Mouse (Mus musculus) hindbrain, embryonic 12.5 days (tissue): ENCODE data around the gene Golga5. TPM values are rescaled to one million over a fixed set of nuclear protein-coding genes. Genes with fewer than 3 reads are reported as not detected.

ENCODE experiments used
- ATAC-seq: fragments of 200-750 bp; cut with Nextera tagmentation; 2 replicates; pipeline ENCODE4 v1.8.0; 2017; ENCODE audit warnings: moderate TSS enrichment; ENCODE audit not compliant: low FRiP score
- H3K27ac ChIP-seq: fragments of 300-500 bp; sonication (generic); 2 replicates; pipeline ENCODE4 v1.5.1; 2016; ENCODE audit warnings: mild to moderate bottlenecking
- H3K27me3 ChIP-seq: fragments of 300-500 bp; sonication (generic); 2 replicates; pipeline ENCODE4 v1.6.1; 2016; ENCODE audit warnings: mild to moderate bottlenecking
- H3K36me3 ChIP-seq: fragments of 300-500 bp; sonication (generic); 2 replicates; pipeline ENCODE4 v1.6.1; 2016; ENCODE audit warnings: mild to moderate bottlenecking
- H3K4me1 ChIP-seq: fragments of 300-500 bp; sonication (generic); 2 replicates; pipeline ENCODE4 v1.6.1; 2016
- H3K4me2 ChIP-seq: fragments of 300-500 bp; sonication (generic); replicated peaks from 2 replicates; pipeline ENCODE4 v1.6.1; 2016; ENCODE audit warnings: mild to moderate bottlenecking
- H3K4me3 ChIP-seq: fragments of 300-500 bp; sonication (generic); 2 replicates; pipeline ENCODE4 v1.5.1; 2016; ENCODE audit warnings: mild to moderate bottlenecking
- H3K9ac ChIP-seq: fragments of 300-500 bp; sonication (generic); 2 replicates; pipeline ENCODE4 v1.6.1; 2016; ENCODE audit warnings: mild to moderate bottlenecking, moderate library complexity
- H3K9me3 ChIP-seq: fragments of 300-500 bp; sonication (generic); replicated peaks from 2 replicates; pipeline ENCODE4 v1.6.1; 2016; ENCODE audit warnings: mild to moderate bottlenecking
- WGBS: fragments of 180-500 bp; shearing (Covaris S2); methylation state at CpG from one replicate; pipeline ENCODE4 v1.1.7; 2016; 5-methylcytosine and 5-hydroxymethylcytosine counted together
- polyA plus RNA-seq: library from polyadenylated mRNA; unstranded; fragments of >200 nt; fragmentation: Nextera tagmentation; extraction: Ambion mirVana; gene quantifications from 2 replicates; pipeline ENCODE4 v1.2.1, GENCODE M21; 2016

Gene Golga5
- polyA plus RNA-seq, 1 experiment from 2014 or later: 35.6 TPM

GRCm38 (mm10) chr12:102498726-102499125 is 29.8 kb downstream of the Golga5 start:
- Histone ChIP-seq H3K27me3 (no peaks in the 10 kb centered on the region), H3K36me3 (peaks cover 41% of the 10 kb centered on the region), H3K9me3 (no peaks in the 10 kb centered on the region), H3K4me2 (no peak overlapping the region), H3K9ac (no peak overlapping the region), H3K4me1 (0 out of 2 replicates have a peak, but pooled peaks cover 3% of the 10 kb centered on the region), H3K27ac (no peak overlapping the region), H3K4me3 (no peak overlapping the region)
- ATAC-seq: no peak
- 68% methylated on average over 8 of the region's 8 CpGs for WGBS

GRCm38 (mm10) chr12:102499210-102499609 is 30.3 kb downstream of the Golga5 start:
- no peak for ATAC-seq
- peaks cover 36% of the 10 kb centered on the region for H3K36me3 ChIP-seq
- H3K27me3 ChIP-seq: no peaks in the 10 kb centered on the region
- no peak overlapping the region for H3K4me2 ChIP-seq
- no peak overlapping the region for H3K9ac ChIP-seq
- H3K27ac ChIP-seq: no peak overlapping the region
- WGBS: 89% methylated on average over 5 of the region's 5 CpGs
- no peak overlapping the region for H3K4me3 ChIP-seq
- no peaks in the 10 kb centered on the region for H3K9me3 ChIP-seq
- 0 out of 2 replicates have a peak, but pooled peaks cover 3% of the 10 kb centered on the region for H3K4me1 ChIP-seq

- Histone ChIP-seq H3K4me2 (no peak overlapping the region), H3K9ac (no peak overlapping the region), H3K36me3 (peaks cover 34% of the 10 kb centered on the region), H3K4me3 (no peak overlapping the region), H3K27ac (no peak overlapping the region), H3K27me3 (no peaks in the 10 kb centered on the region), H3K9me3 (no peaks in the 10 kb centered on the region), H3K4me1 (0 out of 2 replicates have a peak, but pooled peaks cover 3% of the 10 kb centered on the region)
- 71% methylated on average over 4 of the region's 4 CpGs for WGBS
- ATAC-seq: no peak
These were observed 30.8 kb downstream of the Golga5 start for GRCm38 (mm10) chr12:102499723-102500122.

GRCm38 (mm10) chr12:102501038-102501437 is 32.1 kb downstream of the Golga5 start:
- WGBS: 92% methylated on average over 2 of the region's 2 CpGs
- H3K9me3 ChIP-seq: no peaks in the 10 kb centered on the region
- peaks cover 25% of the 10 kb centered on the region for H3K36me3 ChIP-seq
- H3K4me3 ChIP-seq: no peak overlapping the region
- ATAC-seq: no peak
- no peak overlapping the region for H3K4me2 ChIP-seq
- no peak overlapping the region for H3K9ac ChIP-seq
- no peaks in the 10 kb centered on the region for H3K27me3 ChIP-seq
- 0 out of 2 replicates have a peak, but pooled peaks cover 3% of the 10 kb centered on the region for H3K4me1 ChIP-seq
- no peak overlapping the region for H3K27ac ChIP-seq

- Histone ChIP-seq H3K9ac (no peak overlapping the region), H3K9me3 (no peaks in the 10 kb centered on the region), H3K36me3 (peaks cover 16% of the 10 kb centered on the region), H3K4me2 (no peak overlapping the region), H3K27ac (no peak overlapping the region), H3K4me3 (no peak overlapping the region), H3K4me1 (0 out of 2 replicates have a peak, but pooled peaks cover 3% of the 10 kb centered on the region), H3K27me3 (no peaks in the 10 kb centered on the region)
- 82% methylated on average over 8 of the region's 8 CpGs for WGBS
- no peak for ATAC-seq
These were observed 33.1 kb downstream of the Golga5 start for GRCm38 (mm10) chr12:102501848-102502595.

GRCm38 (mm10) chr12:102505131-102505713 is 36.3 kb downstream of the Golga5 start:
- Histone ChIP-seq H3K9me3 (no peaks in the 10 kb centered on the region), H3K4me2 (no peak overlapping the region), H3K4me1 (0 out of 2 replicates have a peak, but pooled peaks cover 3% of the 10 kb centered on the region), H3K4me3 (no peak overlapping the region), H3K27me3 (no peaks in the 10 kb centered on the region), H3K36me3 (no peaks in the 10 kb centered on the region), H3K9ac (no peak overlapping the region), H3K27ac (no peak overlapping the region)
- 71% methylated on average over 9 of the region's 9 CpGs for WGBS
- ATAC-seq: no peak

- no peak for ATAC-seq
- no peaks in the 10 kb centered on the region for H3K27me3 ChIP-seq
- H3K4me1 ChIP-seq: 0 out of 2 replicates have a peak, but pooled peaks cover 3% of the 10 kb centered on the region
- WGBS: 93% methylated on average over 7 of the region's 7 CpGs
- H3K4me3 ChIP-seq: no peak overlapping the region
- no peak overlapping the region for H3K27ac ChIP-seq
- H3K9ac ChIP-seq: no peak overlapping the region
- H3K9me3 ChIP-seq: no peaks in the 10 kb centered on the region
- no peaks in the 10 kb centered on the region for H3K36me3 ChIP-seq
- H3K4me2 ChIP-seq: no peak overlapping the region
These were observed 37.0 kb downstream of the Golga5 start for GRCm38 (mm10) chr12:102505949-102506348.

GRCm38 (mm10) chr12:102511363-102511762 is 42.4 kb downstream of the Golga5 start:
- 34% methylated on average over 3 of the region's 3 CpGs for WGBS
- no peak overlapping the region for H3K4me3 ChIP-seq

GRCm38 (mm10) chr12:102514151-102514550 is 45.2 kb downstream of the Golga5 start:
- Histone ChIP-seq H3K36me3 (no peaks in the 10 kb centered on the region), H3K4me2 (no peak overlapping the region), H3K4me1 (peaks cover 5% of the 10 kb centered on the region), H3K27me3 (no peaks in the 10 kb centered on the region), H3K4me3 (no peak overlapping the region), H3K9me3 (no peaks in the 10 kb centered on the region), H3K9ac (no peak overlapping the region), H3K27ac (no peak overlapping the region)
- 52% methylated on average over 6 of the region's 6 CpGs for WGBS
- ATAC-seq: no peak

More at GRCm38 (mm10) chr12:102511363-102511762, 42.4 kb downstream of the Golga5 start:
- H3K9me3 ChIP-seq: no peaks in the 10 kb centered on the region
- no peak overlapping the region for H3K9ac ChIP-seq
- no peak overlapping the region for H3K4me2 ChIP-seq
- no peaks in the 10 kb centered on the region for H3K27me3 ChIP-seq
- H3K27ac ChIP-seq: 0 out of 2 replicates have a peak overlapping the region, but pooled peaks have one; percentile 5
- peak; percentile 85 for ATAC-seq
- H3K36me3 ChIP-seq: no peaks in the 10 kb centered on the region
- peaks cover 5% of the 10 kb centered on the region for H3K4me1 ChIP-seq

GRCm38 (mm10) chr12:102514751-102515150 is 45.8 kb downstream of the Golga5 start:
- WGBS: 75% methylated on average over 6 of the region's 6 CpGs
- ATAC-seq: no peak
- no peaks in the 10 kb centered on the region for H3K27me3 ChIP-seq
- H3K4me1 ChIP-seq: peaks cover 5% of the 10 kb centered on the region
- H3K9me3 ChIP-seq: no peaks in the 10 kb centered on the region
- H3K9ac ChIP-seq: no peak overlapping the region
- H3K4me3 ChIP-seq: no peak overlapping the region
- no peak overlapping the region for H3K27ac ChIP-seq
- H3K36me3 ChIP-seq: no peaks in the 10 kb centered on the region
- no peak overlapping the region for H3K4me2 ChIP-seq

- no peaks in the 10 kb centered on the region for H3K27me3 ChIP-seq
- H3K9ac ChIP-seq: no peak overlapping the region
- H3K4me2 ChIP-seq: no peak overlapping the region
- H3K27ac ChIP-seq: no peak overlapping the region
- WGBS: 77% methylated on average over 4 of the region's 4 CpGs
- no peak for ATAC-seq
- H3K4me1 ChIP-seq: peaks cover 5% of the 10 kb centered on the region
- no peaks in the 10 kb centered on the region for H3K36me3 ChIP-seq
- H3K9me3 ChIP-seq: no peaks in the 10 kb centered on the region
- no peak overlapping the region for H3K4me3 ChIP-seq
These were observed 47.2 kb downstream of the Golga5 start for GRCm38 (mm10) chr12:102516151-102516550.

- Histone ChIP-seq H3K36me3 (no peaks in the 10 kb centered on the region), H3K4me2 (no peak overlapping the region), H3K27me3 (no peaks in the 10 kb centered on the region), H3K27ac (no peak overlapping the region), H3K4me3 (no peak overlapping the region), H3K9me3 (no peaks in the 10 kb centered on the region), H3K4me1 (peaks cover 5% of the 10 kb centered on the region; the same call in 1 of the 2 replicates), H3K9ac (no peak overlapping the region)
- whole genome bisulfite sequencing: 83% methylated on average over 13 of the region's 13 CpGs
- no peak for ATAC-seq
These were observed 48.7 kb downstream of the Golga5 start for GRCm38 (mm10) chr12:102517647-102518046.
